Mouse (Mus musculus) ES-Bruce4 (cell line): ENCODE data around the gene Vsig8. TPM values are rescaled to one million over a fixed set of nuclear protein-coding genes. Genes with fewer than 3 reads are reported as not detected.

ENCODE experiments used
- H3K27ac ChIP-seq: 2 replicates; pipeline ENCODE4 v1.5.1; 2012; ENCODE audit warnings: low read length, inconsistent platforms; ENCODE audit not compliant: insufficient read depth
- H3K27me3 ChIP-seq: 2 replicates; pipeline ENCODE4 v1.6.1; 2012; ENCODE audit warnings: mild to moderate bottlenecking, low read length, inconsistent platforms; ENCODE audit not compliant: control insufficient read depth, poor library complexity, insufficient read depth, severe bottlenecking
- H3K36me3 ChIP-seq: 2 replicates; pipeline ENCODE4 v1.6.1; 2012; ENCODE audit warnings: inconsistent platforms, mild to moderate bottlenecking, low read length, moderate library complexity; ENCODE audit not compliant: control insufficient read depth, poor library complexity, insufficient read depth, severe bottlenecking
- H3K4me1 ChIP-seq: one replicate; pipeline ENCODE4 v1.8.1; 2011; ENCODE audit warnings: low read length; ENCODE audit not compliant: control insufficient read depth, insufficient read depth
- H3K4me3 ChIP-seq: 2 replicates; pipeline ENCODE4 v1.5.1; 2011; ENCODE audit warnings: low read depth, mild to moderate bottlenecking, low read length
- H3K9ac ChIP-seq: 2 replicates; pipeline ENCODE4 v1.6.1; 2012; ENCODE audit warnings: low read depth, mild to moderate bottlenecking, inconsistent platforms; ENCODE audit not compliant: poor library complexity, severe bottlenecking
- H3K9me3 ChIP-seq: replicated peaks from 2 replicates; pipeline ENCODE4 v1.6.1; 2012; ENCODE audit warnings: mild to moderate bottlenecking, low read length, inconsistent platforms; ENCODE audit not compliant: control insufficient read depth, poor library complexity, insufficient read depth, severe bottlenecking
- CTCF ChIP-seq: IDR thresholded peaks from one replicate; pipeline ENCODE4 v1.8.1; 2011; ENCODE audit warnings: low read depth, low read length
- EP300 ChIP-seq: IDR thresholded peaks from 2 replicates; pipeline ENCODE4 v1.6.1; 2011; ENCODE audit warnings: low read depth, low read length; ENCODE audit not compliant: insufficient read depth
- POLR2A ChIP-seq: IDR thresholded peaks from one replicate; pipeline ENCODE4 v1.8.1; 2011; ENCODE audit warnings: low read length; ENCODE audit not compliant: insufficient read depth
- polyA plus RNA-seq: library from polyadenylated mRNA; stranded (reverse); fragments of >200 nt; gene quantifications from 2 replicates; pipeline ENCODE4 v1.2.4, GENCODE M21; 2011; ENCODE audit warnings: low read depth; ENCODE audit not compliant: missing spikeins, insufficient read depth, insufficient read length

Vsig8 gene
- polyA plus RNA-seq, 1 experiment: not detected

GRCm38 (mm10) chr1:172611304-172611703 is 55.6 kb downstream of the Vsig8 start:
- no peaks in the 10 kb centered on the region for H3K36me3 ChIP-seq
- H3K4me1 ChIP-seq: no peaks in the 10 kb centered on the region
- no peak overlapping the region for H3K4me3 ChIP-seq
- H3K9ac ChIP-seq: no peak overlapping the region
- TF ChIP-seq POLR2A (no peak), CTCF (no peak), EP300 (no peak)
- H3K27me3 ChIP-seq: no peaks in the 10 kb centered on the region
- no peak overlapping the region for H3K27ac ChIP-seq
- H3K9me3 ChIP-seq: no peaks in the 10 kb centered on the region

GRCm38 (mm10) chr1:172612745-172613144 is 57.0 kb downstream of the Vsig8 start:
- no peaks in the 10 kb centered on the region for H3K4me1 ChIP-seq
- no peak overlapping the region for H3K27ac ChIP-seq
- H3K9ac ChIP-seq: no peak overlapping the region
- H3K27me3 ChIP-seq: no peaks in the 10 kb centered on the region
- TF ChIP-seq POLR2A: no peak
- no peak for TF ChIP-seq EP300
- TF ChIP-seq CTCF: no peak
- H3K36me3 ChIP-seq: no peaks in the 10 kb centered on the region
- H3K4me3 ChIP-seq: no peak overlapping the region
- H3K9me3 ChIP-seq: no peaks in the 10 kb centered on the region

Other genes starting within 250 kb of the Vsig8 start
- gene Kcnj9, start 226.6 kb upstream of the Vsig8 start, polyA plus RNA-seq: not detected in 2 replicates
- gene Kcnj10, start 214.7 kb upstream of the Vsig8 start, polyA plus RNA-seq: 1.0 and 1.3 TPM in 2 replicates
- gene Pigm, start 179.4 kb upstream of the Vsig8 start, polyA plus RNA-seq: 19.9 and 21.2 TPM in 2 replicates
- gene Slamf9, start 80.6 kb upstream of the Vsig8 start, polyA plus RNA-seq: 0.46 and 0.85 TPM in 2 replicates
- 40.5 and 40.6 TPM in 2 replicates for gene Igsf9, start 74.2 kb upstream of the Vsig8 start, polyA plus RNA-seq
- gene Tagln2, start 55.9 kb upstream of the Vsig8 start, polyA plus RNA-seq: 269 and 312 TPM in 2 replicates
- 2.1 and 2.3 TPM in 2 replicates for gene Cfap45, start 35.1 kb upstream of the Vsig8 start, polyA plus RNA-seq
- not detected in 2 replicates for gene Slamf8, start 34.6 kb downstream of the Vsig8 start, polyA plus RNA-seq
- not detected in 2 replicates for gene Fcrl6, start 46.6 kb downstream of the Vsig8 start, polyA plus RNA-seq
- 0.64 and 2.4 TPM in 2 replicates for gene Dusp23, start 77.0 kb downstream of the Vsig8 start, polyA plus RNA-seq
- gene Crp, start 142.1 kb downstream of the Vsig8 start, polyA plus RNA-seq: not detected in 2 replicates